Mouse (Mus musculus) lung, adult 2 months (tissue): ENCODE measurements around the gene Fbxo4. TPM values are rescaled to one million over a fixed set of nuclear protein-coding genes. Genes with fewer than 3 reads are reported as not detected.

ENCODE experiments used
- DNase-seq: peaks from one replicate; pipeline ENCODE4 v3.0.0; 2022
- H3K4me1 ChIP-seq: fragments of 200-500 bp; 2 replicates; pipeline ENCODE4 v1.6.1; 2011; ENCODE audit warnings: low read length; ENCODE audit not compliant: control insufficient read depth, insufficient read depth
- H3K4me3 ChIP-seq: fragments of 200-500 bp; replicated peaks from 2 replicates; pipeline ENCODE3; 2011; ENCODE audit warnings: low read depth, mild to moderate bottlenecking, control low read depth, low read length; ENCODE audit errors: extremely low read depth
- CTCF ChIP-seq: fragments of 200-500 bp; IDR thresholded peaks from 2 replicates; pipeline ENCODE4 v1.5.1; 2011; ENCODE audit warnings: mild to moderate bottlenecking, low read length, control low read depth; ENCODE audit not compliant: insufficient read depth
- POLR2A ChIP-seq: fragments of 200-500 bp; IDR thresholded peaks from 2 replicates; pipeline ENCODE4 v1.6.1; 2011; ENCODE audit warnings: low read depth, mild to moderate bottlenecking, control low read depth, low read length, borderline replicate concordance; ENCODE audit errors: extremely low read depth
- WGBS: fragments of 180-500 bp; shearing (Covaris S2); methylation state at CpG from one replicate; pipeline ENCODE4 v1.1.7; 2018; 5-methylcytosine and 5-hydroxymethylcytosine counted together
- polyA plus RNA-seq: library from polyadenylated mRNA; depleted of rRNA; stranded (reverse); fragments of >200 nt; gene quantifications from 2 replicates; pipeline ENCODE4 v1.2.3, GENCODE M21; 2012

Fbxo4 gene
- polyA plus RNA-seq, 1 experiment: 14.6 TPM

DNA sequence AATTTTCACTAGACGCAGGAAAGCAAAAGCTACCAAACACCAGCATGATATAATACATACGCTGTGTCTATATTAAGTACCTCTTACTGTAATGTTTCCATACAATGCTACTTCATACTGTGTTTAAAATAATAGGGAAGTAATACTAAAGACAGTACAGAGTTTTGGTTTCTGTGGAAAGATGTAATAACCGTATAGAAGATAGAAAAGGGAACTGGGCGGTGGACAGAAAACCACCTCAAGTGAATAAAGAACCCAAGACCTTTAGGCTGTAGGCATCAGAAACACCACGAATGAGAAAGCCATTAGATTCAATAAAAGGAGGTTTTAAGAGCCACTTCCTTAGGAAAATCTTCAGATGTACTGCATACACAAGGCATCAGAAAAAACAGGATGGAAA lies 3.4 kb upstream of the Fbxo4 start:
- TF ChIP-seq CTCF (no peak), POLR2A (no peak)
- Histone ChIP-seq H3K4me1 (no peaks in the 10 kb centered on the region), H3K4me3 (no peak overlapping the region)
- DNase-seq: no peak
- 84% methylated on average over 5 of the region's 5 CpGs for WGBS

DNA sequence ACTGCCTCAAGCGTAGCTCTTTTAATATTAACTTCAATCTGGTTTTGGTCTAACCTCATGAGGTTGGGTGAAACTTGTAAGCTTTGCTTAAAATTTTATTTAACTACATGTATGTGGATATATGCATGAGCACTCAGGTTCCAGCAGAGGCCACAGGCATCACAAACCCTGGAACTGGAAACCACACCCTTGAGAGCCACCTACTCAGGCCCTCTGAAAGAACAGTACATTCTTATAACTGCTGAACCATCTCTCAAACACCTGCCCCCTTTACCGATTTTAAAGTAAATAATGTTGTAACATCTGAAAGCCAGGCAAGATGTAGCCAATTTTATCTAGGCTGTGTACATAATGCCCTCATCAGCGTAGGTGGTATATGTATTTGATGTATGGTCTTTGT lies 498 bp upstream of the Fbxo4 start:
- no peak for DNase-seq
- WGBS: 56% methylated on average over 3 of the region's 3 CpGs
- H3K4me1 ChIP-seq: no peaks in the 10 kb centered on the region
- TF ChIP-seq POLR2A (no peak), CTCF (no peak)
- H3K4me3 ChIP-seq: no peak overlapping the region

DNA sequence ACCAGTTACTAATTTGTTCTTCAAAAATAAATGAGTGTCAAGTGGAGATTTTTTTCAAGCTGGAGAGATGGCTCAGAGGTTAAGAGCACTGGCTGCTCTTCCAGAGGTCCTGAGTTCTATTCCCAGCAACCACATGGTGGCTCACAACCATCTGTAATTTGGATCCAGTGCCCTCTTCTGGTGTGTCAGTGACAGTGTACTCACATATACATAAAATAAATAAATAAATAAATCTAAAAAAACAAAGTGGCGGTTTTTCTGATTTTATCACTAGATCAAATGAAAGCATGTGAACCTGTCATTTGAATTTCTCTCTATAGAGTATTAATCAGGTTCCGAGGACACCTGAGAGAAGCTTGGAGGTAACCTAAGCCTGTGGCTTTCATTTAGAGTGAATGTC lies 1.1 kb downstream of the Fbxo4 start:
- no peak for DNase-seq
- WGBS: 91% methylated on average over 2 of the region's 2 CpGs
- Histone ChIP-seq H3K4me3 (no peak overlapping the region), H3K4me1 (no peaks in the 10 kb centered on the region)
- TF ChIP-seq CTCF (no peak), POLR2A (no peak)

DNA sequence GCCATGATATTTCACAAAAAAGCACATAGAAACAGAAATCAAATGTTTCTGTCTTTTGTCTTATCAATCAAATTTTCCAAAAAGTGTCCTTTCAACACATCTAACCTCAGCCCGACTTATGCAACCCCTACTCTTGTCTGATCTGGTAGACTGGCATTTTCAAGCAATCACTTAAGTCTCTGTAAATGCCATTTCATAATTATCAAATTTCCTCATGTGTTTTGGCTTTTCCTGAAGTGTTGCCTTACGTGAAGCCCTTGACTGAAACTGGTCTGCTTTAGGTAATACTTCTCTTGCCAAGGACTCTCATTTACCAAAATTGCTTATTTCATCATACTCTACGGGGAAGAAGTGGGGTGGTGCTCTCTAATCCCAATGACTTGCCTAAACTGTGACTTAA lies 6.1 kb downstream of the Fbxo4 start:
- 63% methylated on average over 3 of the region's 3 CpGs for WGBS
- DNase-seq: no peak
- no peak overlapping the region for H3K4me3 ChIP-seq
- H3K4me1 ChIP-seq: no peaks in the 10 kb centered on the region
- TF ChIP-seq POLR2A (no peak), CTCF (no peak)

DNA sequence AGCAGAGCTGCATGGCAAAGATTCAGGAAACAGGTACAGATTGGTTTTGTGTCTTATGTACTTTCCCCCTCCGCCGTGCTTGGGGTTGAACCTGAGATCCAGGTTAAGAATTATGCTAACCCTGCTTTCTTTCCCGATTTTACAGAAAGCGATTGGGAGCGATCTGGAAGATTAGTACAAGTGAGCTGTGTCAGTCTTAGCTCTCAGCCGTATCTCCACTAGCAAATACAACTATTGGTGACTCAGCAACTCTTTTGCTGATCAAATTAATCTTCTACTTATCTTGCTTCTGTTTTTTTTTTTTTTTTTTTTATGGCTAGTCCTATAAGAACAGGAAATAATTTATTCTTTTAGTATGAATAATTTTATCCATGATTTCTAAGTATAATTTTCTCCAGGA lies 9.2 kb downstream of the Fbxo4 start:
- H3K4me3 ChIP-seq: no peak overlapping the region
- 95% methylated on average over 6 of the region's 6 CpGs for WGBS
- TF ChIP-seq CTCF: no peak
- no peak for TF ChIP-seq POLR2A
- DNase-seq: no peak
- H3K4me1 ChIP-seq: no peaks in the 10 kb centered on the region

DNA sequence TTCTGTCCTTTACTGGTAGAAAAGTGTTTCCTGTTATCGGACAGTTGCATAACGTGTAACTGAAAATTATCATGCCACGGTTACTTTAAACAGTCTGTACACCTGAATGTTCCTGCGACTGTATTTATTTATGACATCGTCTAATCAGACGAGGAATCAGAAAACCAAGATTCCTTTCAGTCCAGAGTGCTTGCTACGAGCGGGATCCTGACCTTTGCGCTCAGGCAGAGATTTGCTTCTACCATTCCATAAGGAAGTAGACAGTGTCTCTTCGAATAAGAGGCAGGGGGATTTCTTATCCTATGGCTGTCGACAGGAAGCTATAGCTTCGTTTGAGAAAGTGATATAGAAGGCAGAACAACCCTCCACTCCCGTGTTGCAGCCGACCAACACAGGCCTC lies 9.6 kb downstream of the Fbxo4 start:
- 81% methylated on average over 14 of the region's 14 CpGs for WGBS
- TF ChIP-seq CTCF: no peak
- Histone ChIP-seq H3K4me3 (no peak overlapping the region), H3K4me1 (no peaks in the 10 kb centered on the region)
- no peak for DNase-seq

DNA sequence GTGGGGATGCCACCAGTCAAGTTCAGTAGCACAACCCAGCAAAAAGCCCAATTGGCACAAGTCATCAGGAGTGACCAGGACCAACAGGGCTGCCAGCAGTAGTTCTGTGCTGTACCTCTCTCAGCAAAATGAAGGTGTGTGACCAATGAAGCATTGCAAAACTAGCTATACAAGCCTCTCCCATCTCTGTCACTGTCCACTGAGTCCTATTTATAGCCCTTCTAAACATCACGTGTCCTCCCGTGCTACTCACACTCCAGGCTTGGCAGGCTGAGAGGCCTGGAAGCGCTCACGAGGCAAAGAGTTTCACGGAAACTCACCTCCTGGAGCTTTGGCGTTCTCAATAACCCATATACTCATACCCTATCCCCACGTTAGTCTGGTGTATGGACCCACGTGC lies 17.1 kb downstream of the Fbxo4 start:
- DNase-seq: no peak
- H3K4me1 ChIP-seq: peaks cover 2% of the 10 kb centered on the region; the same call in 1 of the 2 replicates
- WGBS: 63% methylated on average over 8 of the region's 8 CpGs
- no peak for TF ChIP-seq CTCF
- no peak overlapping the region for H3K4me3 ChIP-seq

DNA sequence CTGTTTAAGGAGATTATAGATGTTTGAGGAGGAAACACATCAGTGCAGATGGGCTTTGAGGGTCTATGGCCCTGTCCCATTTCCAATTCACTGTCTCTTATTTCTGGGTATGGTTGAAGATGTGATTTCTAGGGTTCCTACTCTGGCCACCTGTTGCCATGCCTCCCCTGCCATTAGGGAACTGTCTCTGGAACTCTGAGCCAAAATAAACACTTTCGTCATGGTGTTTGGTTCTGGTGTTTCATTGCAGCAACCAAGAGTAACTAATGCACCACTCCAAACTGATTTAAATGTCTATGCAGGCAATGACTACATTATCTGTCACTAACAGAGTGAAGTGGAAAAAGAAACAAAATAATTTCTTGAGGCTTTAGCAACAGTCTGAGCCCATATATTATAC lies 19.3 kb downstream of the Fbxo4 start:
- WGBS: 57% methylated on average over 1 of the region's 1 CpGs
- TF ChIP-seq CTCF (no peak), POLR2A (no peak)

DNA sequence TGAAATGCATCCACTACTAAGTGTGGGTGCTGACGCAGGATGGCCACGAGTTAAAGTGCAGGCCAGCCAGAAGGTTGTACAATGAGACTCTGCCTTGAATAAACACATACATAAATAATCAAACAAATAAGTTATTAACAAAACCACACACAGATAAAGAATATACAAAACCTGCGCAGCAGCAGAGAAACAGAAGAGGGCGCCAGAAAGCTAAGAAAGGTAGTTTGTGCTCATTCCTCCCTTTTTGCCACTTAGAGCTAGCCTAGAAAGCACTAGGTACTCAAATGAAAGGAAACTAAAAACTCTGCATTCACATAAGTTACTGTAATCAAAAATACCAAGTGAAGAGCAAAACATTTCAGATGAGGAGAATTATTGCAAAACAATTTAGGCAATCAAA lies 21.4 kb downstream of the Fbxo4 start:
- peaks cover 2% of the 10 kb centered on the region; the same call in 1 of the 2 replicates for H3K4me1 ChIP-seq
- 21% methylated on average over 4 of the region's 4 CpGs for WGBS
- H3K4me3 ChIP-seq: no peak overlapping the region
- peak; percentile 32 for DNase-seq
- TF ChIP-seq POLR2A (no peak), CTCF (peak; percentile 28; the same call in 1 of the 2 replicates)

More for the DNA sequence above, 19.3 kb downstream of the Fbxo4 start:
- Histone ChIP-seq H3K4me1 (peaks cover 2% of the 10 kb centered on the region; the same call in 1 of the 2 replicates), H3K4me3 (no peak overlapping the region)
- no peak for DNase-seq

DNA sequence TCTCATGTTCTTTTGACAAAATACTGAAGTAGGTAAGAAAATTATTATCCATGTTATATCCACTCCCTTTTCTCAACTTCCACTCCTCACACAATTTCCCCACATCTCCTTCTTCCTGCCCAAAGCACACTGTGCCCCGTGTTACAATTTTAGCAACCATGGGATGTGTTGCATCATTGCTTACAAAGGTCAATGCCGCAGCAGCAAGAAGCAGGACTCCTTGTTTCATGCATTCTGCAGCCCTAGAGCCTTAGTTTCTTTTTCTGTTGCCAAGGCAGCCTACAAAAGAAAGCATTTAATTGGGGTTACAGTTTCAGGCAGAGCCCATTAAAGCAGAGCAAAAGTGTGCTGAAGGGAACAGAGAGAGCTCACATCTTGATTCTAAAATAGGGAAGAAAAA lies 24.4 kb downstream of the Fbxo4 start:
- Histone ChIP-seq H3K4me3 (no peak overlapping the region), H3K4me1 (no peaks in the 10 kb centered on the region)
- 72% methylated on average over 2 of the region's 2 CpGs for WGBS
- TF ChIP-seq CTCF (no peak), POLR2A (no peak)
- no peak for DNase-seq

DNA sequence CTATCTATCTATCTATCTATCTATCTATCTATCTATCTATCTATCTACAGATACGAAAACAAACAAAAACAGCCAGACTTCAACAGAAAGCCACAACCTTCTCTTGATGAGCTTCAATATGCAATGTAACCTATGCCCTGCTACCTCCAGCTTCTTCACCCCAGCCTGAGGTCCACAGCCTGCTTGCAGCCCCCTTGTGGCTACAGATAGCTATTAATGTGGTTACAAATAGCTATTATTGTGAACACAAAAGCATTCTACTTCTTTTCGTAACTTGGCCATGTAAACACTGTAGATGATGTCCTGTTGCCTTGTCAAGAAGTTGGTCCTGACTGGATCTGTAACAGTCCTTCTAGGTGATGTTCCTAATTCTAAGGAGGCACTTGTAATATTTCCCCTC lies 41.2 kb downstream of the Fbxo4 start:
- WGBS: 84% methylated on average over 2 of the region's 2 CpGs
- Histone ChIP-seq H3K4me3 (no peak overlapping the region), H3K4me1 (no peaks in the 10 kb centered on the region)
- DNase-seq: no peak
- TF ChIP-seq POLR2A (no peak), CTCF (no peak)
